Mouse (Mus musculus): Measurements from ENCODE around the gene Hist1h2ab.

GRCm38 (mm10) chr13:23799405-23799804 is 48.5 kb downstream of the Hist1h2ab start:
- TF ChIP-seq EP300 (optimal IDR thresholded peaks at IDR 0.05) (no peak), CTCF (IDR thresholded peaks at IDR 0.05; ENCODE audit: low read depth) (no peak)

All from stomach, postnatal 0 days (tissue).